Comparison of ENCODE assay signal across 12 mouse cellular contexts in the genomic region with DNA sequence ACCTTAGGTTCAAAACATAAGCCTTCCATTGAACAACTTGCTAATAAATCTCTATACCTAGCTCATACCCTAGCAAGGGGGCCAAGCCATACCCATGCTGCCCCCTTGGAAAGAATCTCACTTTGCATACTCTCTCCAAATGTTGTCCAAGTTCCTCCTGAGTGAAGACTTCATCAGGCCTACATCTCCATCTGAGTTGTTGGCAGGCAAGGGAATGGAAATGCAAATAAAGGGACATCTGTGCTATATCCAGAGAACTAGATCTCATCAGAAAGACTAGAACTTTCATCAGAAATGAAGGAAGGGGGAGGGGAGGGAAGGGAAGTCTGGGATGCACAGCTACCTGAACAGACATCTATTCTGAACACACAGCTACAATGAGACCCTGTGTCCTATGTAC.
"Had no signal": no experiment of that assay in that cellular context is flagged by ENCODE, and none has a peak within 500 bp of the region (broad histone marks: within the 10 kb centered on the region; RNA-seq: fewer than 3 reads in every experiment).

No protein-coding gene starts in this region.

- DNase-seq: kidney, adult 11 months; kidney, adult 9 months; kidney, postnatal 36 days; lung, adult 2 months; lung, postnatal 36 days; thymus, postnatal 36 days had no signal

- H3K27ac ChIP-seq: kidney, postnatal 0 days; limb, embryonic 10.5 days; liver, embryonic 15.5 days; midbrain, embryonic 13.5 days; stomach, embryonic 15.5 days had no signal

- H3K4me3 ChIP-seq: limb, embryonic 10.5 days; liver, embryonic 15.5 days; midbrain, embryonic 13.5 days; stomach, embryonic 15.5 days had no signal

- ATAC-seq: lung, postnatal 0 days; midbrain, embryonic 13.5 days had no signal
